Mouse (Mus musculus) kidney, postnatal 36 days (tissue): Measurements from ENCODE around the gene Fam166a.
A peak's percentile ranks its signal among the peaks of the same experiment; 100 is the strongest.

Source experiments
- DNase-seq, 2 experiments: peaks; one replicate each; pipeline ENCODE4 v3.0.0; 2021 to 2022; ENCODE audit warnings: mixed read lengths in 2 of 2

Gene Fam166a

GRCm38 (mm10) chr2:25218445-25218844 is at the start of gene Fam166a:
Fam166a (plus strand) TSS chr2:25218745.
- DNase-seq: no peak

DNA sequence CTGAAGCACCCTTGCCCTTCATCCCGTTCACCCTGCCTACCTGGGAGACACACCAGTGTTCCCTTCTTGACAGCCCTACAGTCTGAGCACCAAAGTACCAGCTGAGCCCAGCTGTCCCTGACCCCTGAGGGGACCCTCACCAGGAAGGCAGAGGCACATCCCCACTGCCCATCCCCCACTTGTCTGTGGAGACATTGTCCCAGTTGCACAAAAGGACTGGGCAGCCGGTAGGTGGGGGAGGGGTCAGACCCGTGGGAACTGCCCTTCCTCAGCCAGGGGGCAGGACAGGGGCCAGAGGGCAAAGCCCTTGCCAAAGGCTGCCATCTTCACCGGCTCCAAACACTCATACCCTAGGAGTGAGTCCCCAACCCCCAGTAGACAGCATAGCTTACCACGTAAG is 48.8 kb upstream of the Fam166a start:
- no peak for DNase-seq

GRCm38 (mm10) chr2:25170326-25171100 is 48.0 kb upstream of the Fam166a start:
- no peak for DNase-seq

GRCm38 (mm10) chr2:25171101-25171768 is 47.3 kb upstream of the Fam166a start:
- no peak for DNase-seq

- no peak for DNase-seq
Measured at GRCm38 (mm10) chr2:25171769-25172153, 46.8 kb upstream of the Fam166a start.

GRCm38 (mm10) chr2:25172629-25173028 is 45.9 kb upstream of the Fam166a start:
- DNase-seq: no peak

GRCm38 (mm10) chr2:25173821-25174220 is 44.7 kb upstream of the Fam166a start:
- DNase-seq: no peak

GRCm38 (mm10) chr2:25174866-25175689 is 43.5 kb upstream of the Fam166a start:
- peak; percentile 88 to 89 for DNase-seq

- no peak for DNase-seq
Measured at GRCm38 (mm10) chr2:25175690-25176078, 42.9 kb upstream of the Fam166a start.

GRCm38 (mm10) chr2:25176573-25176972 is 42.0 kb upstream of the Fam166a start:
- DNase-seq: peak; percentile 53 to 64

GRCm38 (mm10) chr2:25177076-25177475 is 41.5 kb upstream of the Fam166a start:
- DNase-seq: no peak

DNA sequence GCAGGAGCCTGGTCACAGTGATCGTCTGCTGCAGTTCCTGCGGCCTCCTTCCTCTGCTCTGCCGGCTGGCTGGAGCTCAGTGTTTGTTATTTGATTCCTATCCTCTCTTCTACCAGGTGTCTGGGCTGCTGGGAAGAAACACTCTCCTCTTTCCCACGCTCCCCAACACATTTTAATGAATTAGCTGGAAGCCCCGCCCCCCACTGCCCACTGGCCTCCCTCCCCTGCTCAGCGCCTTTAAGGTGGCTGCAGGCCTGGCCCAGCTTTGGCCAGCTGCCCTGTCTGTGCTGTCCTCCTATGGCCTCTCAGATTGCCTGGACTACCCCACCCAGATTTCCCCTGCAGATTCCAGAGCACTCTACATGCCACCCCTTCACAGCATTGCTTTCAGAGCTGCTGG is 40.9 kb upstream of the Fam166a start:
- DNase-seq: peak; percentile 78 to 87

GRCm38 (mm10) chr2:25178285-25178972 is 40.1 kb upstream of the Fam166a start:
- DNase-seq: no peak

- DNase-seq: no peak
Measured at GRCm38 (mm10) chr2:25179566-25180217, 38.9 kb upstream of the Fam166a start.

- peak; percentile 96 to 97 for DNase-seq
Measured at GRCm38 (mm10) chr2:25180478-25180903, 38.1 kb upstream of the Fam166a start, which contains the start of gene Nrarp. Nrarp (plus strand) TSS chr2:25180758.

GRCm38 (mm10) chr2:25180973-25181890 is 37.3 kb upstream of the Fam166a start:
- peak in 1 of 2 experiments; percentile 66 for DNase-seq

DNA sequence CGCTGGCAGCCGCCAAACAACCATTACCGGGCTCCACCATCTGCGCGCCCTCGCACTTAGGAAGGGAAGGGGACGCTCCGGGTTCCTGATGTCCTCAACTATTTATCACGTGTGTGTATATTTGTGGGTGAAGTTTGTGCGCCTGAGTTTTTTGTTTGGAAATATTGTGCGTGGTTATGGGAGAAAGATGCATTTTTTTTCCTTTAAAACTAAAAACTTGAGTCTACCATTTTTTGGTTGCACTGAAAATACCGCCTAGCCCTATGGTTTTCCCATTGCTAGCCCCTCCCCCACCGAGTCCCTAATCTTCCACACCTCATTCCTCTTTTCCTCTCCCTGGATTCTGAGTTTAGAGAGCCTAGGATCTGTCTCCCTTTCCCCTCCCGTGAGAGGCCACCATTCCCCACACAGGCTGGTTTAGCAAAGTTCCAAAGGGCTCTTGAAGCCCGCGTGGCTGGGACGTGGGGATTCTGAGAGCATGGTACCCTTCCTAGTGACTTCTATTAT is 36.6 kb upstream of the Fam166a start:
- DNase-seq: no peak

DNA sequence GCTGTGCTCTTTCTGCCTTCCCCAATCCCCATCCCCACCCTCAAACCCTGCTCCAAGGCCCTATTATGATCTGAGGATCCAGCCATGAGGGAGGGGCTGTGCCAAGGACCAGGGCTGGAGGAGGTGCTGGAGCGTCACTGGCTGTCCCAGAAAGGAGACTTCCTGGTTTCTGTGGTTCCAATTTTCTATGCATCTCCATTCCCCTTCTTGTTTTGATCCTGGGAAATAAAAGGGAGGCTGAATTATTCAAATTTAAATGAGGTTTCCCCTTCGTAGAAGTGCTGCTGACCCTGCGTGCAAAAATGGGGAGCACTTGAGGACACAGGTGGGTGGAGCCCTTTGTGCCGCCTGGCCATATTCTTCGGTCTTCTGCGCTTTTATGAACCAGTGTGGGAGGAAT is 35.9 kb upstream of the Fam166a start:
- no peak for DNase-seq

GRCm38 (mm10) chr2:25183336-25183735 is 35.2 kb upstream of the Fam166a start:
- DNase-seq: no peak

- no peak for DNase-seq
Measured at GRCm38 (mm10) chr2:25184496-25184895, 34.0 kb upstream of the Fam166a start.
